Mouse (Mus musculus): ENCODE measurements around the gene Uqcr11.

DNA sequence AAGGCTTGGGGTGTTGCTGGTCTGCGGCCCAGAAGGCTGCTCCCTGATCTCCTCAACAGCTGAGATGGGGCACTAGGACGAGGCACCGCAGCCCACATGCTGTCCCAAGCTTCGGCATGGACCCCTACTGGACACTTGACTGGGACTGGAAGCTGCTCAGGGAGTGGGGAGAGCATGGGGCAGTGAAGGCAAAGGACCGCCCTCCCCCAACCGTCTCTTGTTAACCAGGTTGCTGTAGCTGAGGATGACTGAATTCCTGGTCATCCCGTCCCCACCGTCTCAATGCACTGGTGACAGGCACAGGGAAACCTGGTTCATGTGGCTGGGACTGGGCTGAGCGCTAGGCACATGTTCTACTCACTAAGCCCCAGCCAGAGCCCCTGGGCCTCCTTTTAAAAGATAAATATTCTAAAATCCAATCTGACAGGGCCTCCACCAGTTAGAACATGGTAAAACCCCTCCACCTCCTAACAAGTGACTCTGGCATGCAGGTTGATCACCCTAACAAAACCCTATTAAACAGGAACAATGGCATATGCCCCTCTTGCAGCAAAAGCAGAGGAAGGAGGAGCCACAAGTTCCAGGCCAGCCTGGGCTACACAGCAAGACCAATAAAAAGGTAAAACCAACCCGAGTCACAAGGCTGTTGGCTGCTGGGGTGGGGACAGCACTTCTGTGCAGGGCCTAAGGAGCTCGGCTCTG, 9.7 kb downstream of the Uqcr11 start:
- no peak for TF ChIP-seq GATA1 (IDR thresholded peaks at IDR 0.05; ENCODE audit: low read length)
- TF ChIP-seq TAL1 (IDR thresholded peaks at IDR 0.05; ENCODE audit: low read length), result no peak

Data from erythroblast, embryonic 14.5 days (primary cell).